17 mouse cellular contexts compared by ENCODE assay signal in genomic region chr10:3238436-3238835, GRCm38 (mm10). TPM values are rescaled to one million over a fixed set of nuclear protein-coding genes. Genes with fewer than 3 reads are reported as not detected.
A peak's percentile ranks its signal among the peaks of the same experiment; 100 is the strongest.
DNase-seq lines count a peak whose midpoint lies in the region; TF ChIP-seq lines count a peak whose summit lies in the region.
"Not testable (repeated sequence)": the region's sequence is repeated elsewhere in the genome, so short reads cannot be mapped to it uniquely, and the experiment has no call there.
"Had no signal": no experiment of that assay in that cellular context is flagged by ENCODE, and none has a peak within 500 bp of the region (broad histone marks: within the 10 kb centered on the region; RNA-seq: fewer than 3 reads in every experiment).

No protein-coding gene starts in this region.

- not testable (repeated sequence) for H3K4me2 ChIP-seq in CH12.LX (ENCODE audit: insufficient read depth, low read depth, poor library complexity, severe bottlenecking)

- not testable (repeated sequence) for H3K9me3 ChIP-seq in CH12.LX (replicated peaks; ENCODE audit: low read length); MEL (replicated peaks; ENCODE audit: insufficient read depth, low read length)

- H3K79me2 ChIP-seq in CH12.LX (replicated peaks; ENCODE audit: control insufficient read depth, extremely low read depth, insufficient read depth, poor library complexity, severe bottlenecking); MEL (ENCODE audit: control insufficient read depth, insufficient read depth, low read length, poor library complexity): not testable (repeated sequence)

- not testable (repeated sequence) for TF ChIP-seq CTCF in CH12.LX (conservative IDR thresholded peaks at IDR 0.05 in 1 of 2, IDR thresholded peaks at IDR 0.05 in 1 of 2; ENCODE audit: low read depth in 2 of 2, low read length in 2 of 2); MEL (IDR thresholded peaks at IDR 0.05 in 2 of 3, conservative IDR thresholded peaks at IDR 0.05 in 1 of 3; ENCODE audit: control insufficient read depth in 1 of 3, insufficient read depth in 1 of 3, low read depth in 2 of 3, low read length in 3 of 3, poor library complexity in 1 of 3, severe bottlenecking in 1 of 3)

- not testable (repeated sequence) for TF ChIP-seq POLR2A in CH12.LX (IDR thresholded peaks at IDR 0.05; ENCODE audit: low read depth, low read length); MEL (IDR thresholded peaks at IDR 0.05; ENCODE audit: control insufficient read depth in 1 of 2, insufficient read depth in 1 of 2, low read depth in 1 of 2, low read length in 2 of 2, poor library complexity in 1 of 2)

- DNase-seq in 416B (ENCODE audit: low read depth) = peak; percentile 88
- DNase-seq in CD4-positive helper T cell, adult 2 months (ENCODE audit: low read depth, low spot score) = peak; percentile 31
- DNase-seq in CH12.LX (ENCODE audit: extremely low read depth) = peak; percentile 57
- peak; percentile 20 for DNase-seq in MEL (ENCODE audit: low read depth, low spot score)
- DNase-seq in induced T-regulatory cell, adult 2 months (ENCODE audit: low read depth) = peak; percentile 31

- H3K27ac ChIP-seq in CH12.LX (ENCODE audit: insufficient read depth, low read depth); MEL (ENCODE audit: control insufficient read depth, low read depth, low read length): not testable (repeated sequence)

- in situ Hi-C loops in CH12.LX (cut with MboI; ENCODE audit: low pct_ligation_motif_present, low pct_unique_long_range_greater_than_20kb, low sequenced_read_pairs) = not testable (repeated sequence)

- not testable (repeated sequence) for H3K36me3 ChIP-seq in CH12.LX (replicated peaks in 1 of 2; ENCODE audit: control insufficient read depth in 1 of 2, insufficient read depth in 1 of 2, low read length in 1 of 2); MEL (ENCODE audit: control insufficient read depth in 1 of 2, insufficient read depth in 2 of 2, low read length in 2 of 2)

- not testable (repeated sequence) for TF ChIP-seq RAD21 in CH12.LX (IDR thresholded peaks at IDR 0.05; ENCODE audit: low read depth, low read length); MEL (IDR thresholded peaks at IDR 0.05; ENCODE audit: low read depth, low read length)

- not testable (repeated sequence) for H3K27me3 ChIP-seq in CH12.LX (replicated peaks); MEL (ENCODE audit: control insufficient read depth in 1 of 2, insufficient read depth in 2 of 2, low read length in 2 of 2)

- dilution Hi-C loops in CH12.LX (cut with MboI; ENCODE audit: extremely low pct_ligation_motif_present, extremely low pct_unique_long_range_greater_than_20kb, low sequenced_read_pairs) = not testable (repeated sequence)

- peaks cover 0 to 21% of the 10 kb centered on the region in 2 experiments; a peak in 2 of 4 replicates for H3K4me1 ChIP-seq in CH12.LX (ENCODE audit: control insufficient read depth in 1 of 2, insufficient read depth in 2 of 2)
- H3K4me1 ChIP-seq in MEL (ENCODE audit: control insufficient read depth in 1 of 2, insufficient read depth in 2 of 2, low read length in 2 of 2) = not testable (repeated sequence)

- peak; percentile 49; the same call in 1 of the 2 replicates for TF ChIP-seq EP300 in CH12.LX (IDR thresholded peaks at IDR 0.05; ENCODE audit: low read length)
- TF ChIP-seq EP300 in MEL (IDR thresholded peaks at IDR 0.05; ENCODE audit: low read depth in 1 of 2, low read length in 2 of 2) = not testable (repeated sequence)

- not testable (repeated sequence) for H3K4me3 ChIP-seq in CH12.LX (replicated peaks in 1 of 3; ENCODE audit: low read depth in 2 of 3, low read length in 2 of 3, poor library complexity in 1 of 3); MEL (ENCODE audit: control insufficient read depth in 1 of 2, insufficient read depth in 1 of 2, low read depth in 2 of 2, low read length in 2 of 2)

- not testable (repeated sequence) for H3K9ac ChIP-seq in CH12.LX (ENCODE audit: insufficient read depth, low read depth); MEL (ENCODE audit: control insufficient read depth, low read depth, low read length, poor library complexity, severe bottlenecking)

RNA-seq across cellular contexts. Expression of gene H60c, which starts 29.1 kb away (rescaled TPM):
- total RNA-seq in CH12.LX (2012; rRNA removed) = not detected in 2 replicates
- not detected in 2 replicates for total RNA-seq in CH12.LX (2014; rRNA removed)
- polyA plus RNA-seq in CH12.LX (2012; ENCODE audit: insufficient read length, low read depth) = not detected in 2 replicates
- not detected in 2 replicates for total RNA-seq in MEL (2012; rRNA removed)
- not detected for polyA plus RNA-seq in MEL (2012; ENCODE audit: insufficient read depth in 1 of 2, insufficient read length in 2 of 2, low read depth in 1 of 2, low replicate concordance in 2 of 2, missing spikeins in 1 of 2)
- total RNA-seq: adrenal gland, adult 18-20 months; adrenal gland, adult 2 months; adrenal gland, adult 8-10 months; adrenal gland, postnatal 10 days; adrenal gland, postnatal 14 days; adrenal gland, postnatal 25 days; adrenal gland, postnatal 36 days; ES-E14 had no signal
- polyA plus RNA-seq: activated CD4-positive, CD25-positive, alpha-beta regulatory T cell, adult 4 months; adrenal gland, adult 2 months; C2C12; cerebellum, adult 2 months; G1E had no signal

Comparison
In these comparisons a context has a peak if more than half of its experiments do, and no peak if none do; other contexts are left out.
1. DNase-seq: peak in every context shown above with its lines; median percentile 88 in 416B; 57 in CH12.LX; 31 in CD4-positive helper T cell, adult 2 months; 31 in induced T-regulatory cell, adult 2 months; 20 in MEL.